In the genomic region with DNA sequence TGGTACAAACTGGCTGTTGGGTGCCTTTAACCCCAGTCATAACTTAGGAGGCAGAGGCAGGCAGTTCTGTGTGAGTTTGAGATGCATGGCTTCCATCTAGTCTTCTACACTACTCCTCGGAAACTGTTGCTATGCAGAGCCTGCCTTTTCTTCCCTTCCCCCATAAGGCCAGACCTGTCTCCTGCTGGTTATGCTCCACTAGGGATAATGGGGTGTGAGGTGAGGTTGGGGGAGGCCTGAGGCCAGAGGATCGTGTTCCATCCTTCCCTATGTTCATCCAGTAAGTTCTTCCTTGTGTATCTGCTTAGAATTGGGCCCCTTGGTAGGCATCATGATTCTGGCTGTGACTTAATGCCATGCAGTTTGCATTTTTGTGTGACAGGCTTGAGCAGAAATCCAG, we compare ENCODE assay signal across 25 mouse cellular contexts.
DNase-seq lines count a peak whose midpoint lies in the region; ATAC-seq and TF ChIP-seq lines count a peak whose summit lies in the region.
"Had no signal": no experiment of that assay in that cellular context is flagged by ENCODE, and none has a peak within 500 bp of the region (broad histone marks: within the 10 kb centered on the region; RNA-seq: fewer than 3 reads in every experiment).

No protein-coding gene starts in this region.

- peaks cover 78% of the 10 kb centered on the region for H3K36me3 ChIP-seq in heart, embryonic 13.5 days
- H3K36me3 ChIP-seq in kidney, embryonic 15.5 days: peaks cover 78% of the 10 kb centered on the region

- peaks cover 23% of the 10 kb centered on the region for H3K4me1 ChIP-seq in heart, embryonic 13.5 days
- H3K4me1 ChIP-seq in kidney, embryonic 15.5 days: peaks cover 23% of the 10 kb centered on the region
- H3K4me1 ChIP-seq: embryonic facial prominence, embryonic 12.5 days; embryonic facial prominence, embryonic 15.5 days had no signal

- TF ChIP-seq CTCF in layer of hippocampus, adult 2 months (conservative IDR thresholded peaks at IDR 0.05): no peak

- DNase-seq in heart, postnatal 36 days: no peak
- DNase-seq in kidney, adult 8-10 months: no peak
- no peak for DNase-seq in layer of hippocampus, adult 2 months (ENCODE audit: low spot score in 2 of 2)
- no peak for DNase-seq in layer of hippocampus, postnatal 10 days (ENCODE audit: low spot score in 2 of 2)
- DNase-seq: adrenal gland, adult 2 months; adrenal gland, postnatal 14 days; cerebellum, adult 11 months; cerebellum, adult 2 months; cerebellum, adult 9-11 months; cerebellum, postnatal 25 days; forebrain, postnatal 0 days; gastrocnemius, adult 2 months; gastrocnemius, postnatal 14 days; heart, adult 11 months; heart, postnatal 10 days had no signal

- no peak overlapping the region for H3K4me2 ChIP-seq in heart, embryonic 13.5 days
- H3K4me2 ChIP-seq in kidney, embryonic 15.5 days: no peak overlapping the region
- H3K4me2 ChIP-seq: embryonic facial prominence, embryonic 12.5 days; embryonic facial prominence, embryonic 15.5 days; heart, embryonic 15.5 days; hindbrain, embryonic 13.5 days had no signal

- H3K9ac ChIP-seq in heart, embryonic 13.5 days: no peak overlapping the region
- no peak overlapping the region for H3K9ac ChIP-seq in kidney, embryonic 15.5 days
- H3K9ac ChIP-seq: embryonic facial prominence, embryonic 12.5 days; embryonic facial prominence, embryonic 15.5 days; forebrain, postnatal 0 days; heart, embryonic 15.5 days; hindbrain, embryonic 13.5 days had no signal

- 36% methylated on average over 2 of the region's 2 CpGs for WGBS in heart, embryonic 13.5 days
- 48% methylated on average over 2 of the region's 2 CpGs for WGBS in kidney, embryonic 15.5 days

- H3K27me3 ChIP-seq in heart, embryonic 13.5 days (replicated peaks): no peaks in the 10 kb centered on the region
- H3K27me3 ChIP-seq in kidney, embryonic 15.5 days: no peaks in the 10 kb centered on the region
- H3K27me3 ChIP-seq: embryonic facial prominence, embryonic 12.5 days; embryonic facial prominence, embryonic 15.5 days; heart, embryonic 15.5 days; hindbrain, embryonic 13.5 days had no signal

- H3K9me3 ChIP-seq in heart, embryonic 13.5 days: no peaks in the 10 kb centered on the region
- no peaks in the 10 kb centered on the region for H3K9me3 ChIP-seq in kidney, embryonic 15.5 days (replicated peaks)
- H3K9me3 ChIP-seq: embryonic facial prominence, embryonic 12.5 days; embryonic facial prominence, embryonic 15.5 days; heart, embryonic 15.5 days; hindbrain, embryonic 13.5 days had no signal

- ATAC-seq in heart, embryonic 13.5 days (ENCODE audit: extremely low read depth, insufficient number of reproducible peaks, low FRiP score, low TSS enrichment): no peak
- peak; percentile 78 for ATAC-seq in kidney, embryonic 15.5 days (replicated peaks; ENCODE audit: low FRiP score)
- ATAC-seq: CD4-positive, CD25-positive, alpha-beta regulatory T cell, adult 4 months; forebrain, embryonic 14.5 days; forebrain, postnatal 0 days; hindbrain, postnatal 0 days; inflammation-experienced regulatory T-cells, adult 6 months had no signal

- H3K4me3 ChIP-seq in heart, embryonic 13.5 days: no peak overlapping the region
- H3K4me3 ChIP-seq in kidney, embryonic 15.5 days (replicated peaks): no peak overlapping the region
- no peak overlapping the region for H3K4me3 ChIP-seq in layer of hippocampus, adult 2 months
- H3K4me3 ChIP-seq: embryonic facial prominence, embryonic 12.5 days; embryonic facial prominence, embryonic 15.5 days; gastrocnemius, adult 2 months; heart, embryonic 15.5 days; hindbrain, embryonic 13.5 days had no signal

- intact Hi-C loops in heart, postnatal 36 days (cut with DNase I): no loop called here

- H3K27ac ChIP-seq in heart, embryonic 13.5 days (replicated peaks): peak overlapping the region; percentile 13; the same call in 1 of the 2 replicates
- H3K27ac ChIP-seq in kidney, embryonic 15.5 days: peak overlapping the region; percentile 54
- H3K27ac ChIP-seq in layer of hippocampus, adult 2 months: 0 out of 2 replicates have a peak overlapping the region, but pooled peaks have one; percentile 11
- H3K27ac ChIP-seq: embryonic facial prominence, embryonic 12.5 days; embryonic facial prominence, embryonic 15.5 days; gastrocnemius, adult 2 months; heart, embryonic 15.5 days; hindbrain, embryonic 13.5 days; hindbrain, postnatal 0 days had no signal
